ENCODE assay signal across 31 mouse cellular contexts in genomic region chr13:24431593-24431992, GRCm38 (mm10).
"Had no signal": no experiment of that assay in that cellular context is flagged by ENCODE, and none has a peak within 500 bp of the region (broad histone marks: within the 10 kb centered on the region; RNA-seq: fewer than 3 reads in every experiment).

No protein-coding gene starts in this region.

- H3K9ac ChIP-seq: limb, embryonic 12.5 days; limb, embryonic 13.5 days; limb, embryonic 15.5 days; liver, embryonic 13.5 days; liver, embryonic 14.5 days; liver, embryonic 15.5 days; liver, postnatal 0 days; lung, embryonic 14.5 days; lung, embryonic 15.5 days; midbrain, embryonic 12.5 days; midbrain, embryonic 13.5 days; midbrain, embryonic 15.5 days; neural tube, embryonic 12.5 days had no signal

- H3K4me1 ChIP-seq: limb, embryonic 10.5 days; limb, embryonic 12.5 days; limb, embryonic 13.5 days; limb, embryonic 15.5 days; lung, embryonic 15.5 days; midbrain, embryonic 10.5 days; midbrain, embryonic 12.5 days; midbrain, embryonic 13.5 days; midbrain, embryonic 15.5 days; neural tube, embryonic 12.5 days had no signal

- ATAC-seq: liver, postnatal 0 days; lung, postnatal 0 days; midbrain, embryonic 13.5 days; midbrain, embryonic 15.5 days; midbrain, embryonic 16.5 days had no signal

- H3K4me3 ChIP-seq: left cerebral cortex, adult 2 months; limb, embryonic 10.5 days; limb, embryonic 12.5 days; limb, embryonic 13.5 days; limb, embryonic 15.5 days; liver, embryonic 13.5 days; liver, embryonic 15.5 days; lung, embryonic 15.5 days; megakaryocyte, embryonic 14.5 days; midbrain, embryonic 10.5 days; midbrain, embryonic 12.5 days; midbrain, embryonic 13.5 days; midbrain, embryonic 15.5 days; myocyte; neural tube, embryonic 12.5 days had no signal

- DNase-seq: left cerebral cortex, postnatal 4 days; liver; liver, embryonic 13.5 days; liver, postnatal 0 days; lung, adult 18-20 months; lung, adult 2 months; lung, embryonic 14.5 days; lung, postnatal 10 days; lung, postnatal 14 days; lung, postnatal 36 days; lung, postnatal 4 days; midbrain, embryonic 14.5 days had no signal

- H3K9me3 ChIP-seq: limb, embryonic 10.5 days; limb, embryonic 12.5 days; limb, embryonic 13.5 days; limb, embryonic 15.5 days; liver, embryonic 13.5 days; liver, embryonic 15.5 days; lung, embryonic 15.5 days; megakaryocyte, embryonic 14.5 days; midbrain, embryonic 10.5 days; midbrain, embryonic 12.5 days; midbrain, embryonic 13.5 days; midbrain, embryonic 15.5 days; neural tube, embryonic 12.5 days had no signal

- H3K27me3 ChIP-seq: limb, embryonic 12.5 days; limb, embryonic 13.5 days; limb, embryonic 15.5 days; liver, embryonic 13.5 days; liver, embryonic 15.5 days; lung, embryonic 15.5 days; megakaryocyte, embryonic 14.5 days; midbrain, embryonic 12.5 days; midbrain, embryonic 13.5 days; midbrain, embryonic 15.5 days; neural tube, embryonic 12.5 days had no signal

- H3K36me3 ChIP-seq: limb, embryonic 10.5 days; limb, embryonic 12.5 days; limb, embryonic 13.5 days; limb, embryonic 15.5 days; liver, embryonic 13.5 days; liver, embryonic 15.5 days; lung, embryonic 15.5 days; midbrain, embryonic 10.5 days; midbrain, embryonic 12.5 days; midbrain, embryonic 13.5 days; midbrain, embryonic 15.5 days; neural tube, embryonic 12.5 days had no signal

- H3K4me2 ChIP-seq: limb, embryonic 12.5 days; limb, embryonic 13.5 days; limb, embryonic 15.5 days; liver, embryonic 13.5 days; liver, embryonic 15.5 days; lung, embryonic 14.5 days; lung, embryonic 15.5 days; midbrain, embryonic 11.5 days; midbrain, embryonic 12.5 days; midbrain, embryonic 13.5 days; midbrain, embryonic 15.5 days; neural tube, embryonic 12.5 days had no signal

- H3K27ac ChIP-seq: left cerebral cortex, adult 2 months; limb, embryonic 10.5 days; limb, embryonic 12.5 days; limb, embryonic 13.5 days; limb, embryonic 15.5 days; liver, embryonic 13.5 days; liver, embryonic 14.5 days; liver, embryonic 15.5 days; lung, embryonic 15.5 days; macrophage; midbrain, embryonic 10.5 days; midbrain, embryonic 12.5 days; midbrain, embryonic 13.5 days; midbrain, embryonic 15.5 days; neural tube, embryonic 12.5 days had no signal
